Mouse (Mus musculus) CH12.LX (cell line): ENCODE measurements at regions not wholly inside any gene's neighbourhood (a gene's known extent, or its start where the extent isn't known, plus 50 kb on each side); places are given as distances from the start of the nearest gene placed in this dataset.

ENCODE experiments used
- E2F4 ChIP-seq: IDR thresholded peaks from 2 replicates; pipeline ENCODE4 v1.6.1; 2011; ENCODE audit warnings: low read depth, low read length, improper control_type of control experiment; ENCODE audit not compliant: insufficient replicate concordance
- MAFK ChIP-seq: IDR thresholded peaks from 2 replicates; pipeline ENCODE4 v1.6.1; 2011; ENCODE audit warnings: low read length, improper control_type of control experiment; ENCODE audit not compliant: insufficient replicate concordance
- MYC ChIP-seq: IDR thresholded peaks from 2 replicates; pipeline ENCODE4 v1.6.1; 2011; ENCODE audit warnings: low read depth, mild to moderate bottlenecking, improper control_type of control experiment, low read length
- POLR2A ChIP-seq: IDR thresholded peaks from 2 replicates; pipeline ENCODE4 v1.6.1; 2011; ENCODE audit warnings: low read depth, mild to moderate bottlenecking, improper control_type of control experiment, low read length

DNA sequence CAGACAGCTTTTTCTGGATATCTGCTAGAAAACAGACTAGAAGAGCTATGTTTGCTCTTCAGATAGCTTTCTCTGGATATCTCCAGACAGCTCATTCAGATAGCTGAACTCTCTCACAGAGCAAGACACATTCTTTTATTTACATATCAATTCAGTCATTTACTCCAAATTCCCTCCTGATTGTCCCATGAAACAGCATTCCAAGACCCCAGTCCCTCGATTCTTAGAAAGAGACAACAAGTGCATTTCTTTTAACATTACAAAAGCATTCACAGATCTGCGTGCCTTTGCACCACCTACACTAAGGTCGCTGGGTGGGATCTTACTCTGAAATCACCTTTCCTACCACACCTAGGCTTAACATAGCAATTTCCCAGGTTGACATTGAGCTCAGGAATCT, 1039.5 kb upstream of the Ddx18 start:
- TF ChIP-seq POLR2A (no peak), MYC (no peak), MAFK (no peak), E2F4 (no peak)
